Mouse (Mus musculus) MEL (cell line): ENCODE measurements around the gene Oard1. TPM values are rescaled to one million over a fixed set of nuclear protein-coding genes. Genes with fewer than 3 reads are reported as not detected.

ENCODE experiments used
- DNase-seq: peaks from one replicate; pipeline ENCODE4 v3.0.0; 2011; ENCODE audit warnings: low read depth, low spot score
- H3K27ac ChIP-seq: 2 replicates; pipeline ENCODE4 v1.5.1; 2012; ENCODE audit warnings: low read depth, mild to moderate bottlenecking, control low read depth, low read length, moderate library complexity; ENCODE audit not compliant: control insufficient read depth
- H3K27me3 ChIP-seq, 2 experiments: fragments of 150-350 bp in 1 of 2; sonication (generic) in 1 of 2; 2 replicates each; pipeline ENCODE4 v1.6.1; 2012; ENCODE audit warnings: low read length in 2 of 2, mild to moderate bottlenecking in 2 of 2, improper control_type of control experiment in 1 of 2, moderate library complexity in 1 of 2; ENCODE audit not compliant: insufficient read depth in 2 of 2, control insufficient read depth in 1 of 2
- H3K36me3 ChIP-seq, 2 experiments: 2 replicates each; pipeline ENCODE4 v1.6.1; 2012 to 2014; ENCODE audit warnings: low read length in 2 of 2, improper control_type of control experiment in 1 of 2, inconsistent platforms in 1 of 2, mild to moderate bottlenecking in 1 of 2; ENCODE audit not compliant: insufficient read depth in 2 of 2, control insufficient read depth in 1 of 2
- H3K4me1 ChIP-seq, 2 experiments: fragments of 150-350 bp in 1 of 2; sonication (generic) in 1 of 2; 2 replicates each; pipeline ENCODE4 v1.6.1; 2012; ENCODE audit warnings: low read length in 2 of 2, improper control_type of control experiment in 1 of 2, mild to moderate bottlenecking in 1 of 2; ENCODE audit not compliant: insufficient read depth in 2 of 2, control insufficient read depth in 1 of 2
- H3K4me3 ChIP-seq, 2 experiments: fragments of 150-350 bp in 1 of 2; sonication (generic) in 1 of 2; 2 replicates each; pipeline ENCODE4 v1.5.1; 2012; ENCODE audit warnings: low read depth in 2 of 2, low read length in 2 of 2, mild to moderate bottlenecking in 2 of 2, moderate library complexity in 2 of 2, control low read depth in 1 of 2, improper control_type of control experiment in 1 of 2; ENCODE audit not compliant: control insufficient read depth in 1 of 2, insufficient read depth in 1 of 2
- H3K79me2 ChIP-seq: 2 replicates; pipeline ENCODE4 v1.6.1; 2012; ENCODE audit warnings: mild to moderate bottlenecking, low read length, moderate library complexity; ENCODE audit not compliant: control insufficient read depth, poor library complexity, insufficient read depth
- H3K9ac ChIP-seq: 2 replicates; pipeline ENCODE4 v1.6.1; 2012; ENCODE audit warnings: low read depth, mild to moderate bottlenecking, control low read depth, low read length, moderate library complexity; ENCODE audit not compliant: control insufficient read depth, poor library complexity, severe bottlenecking
- H3K9me3 ChIP-seq: fragments of 150-350 bp; sonication (generic); replicated peaks from 2 replicates; pipeline ENCODE4 v1.6.1; 2012; ENCODE audit warnings: mild to moderate bottlenecking, low read length, improper control_type of control experiment, moderate library complexity; ENCODE audit not compliant: insufficient read depth
- BHLHE40 ChIP-seq: IDR thresholded peaks from 2 replicates; pipeline ENCODE4 v1.6.1; 2012; ENCODE audit warnings: low read depth, mild to moderate bottlenecking, inconsistent platforms, low read length, improper control_type of control experiment, borderline replicate concordance
- CHD1 ChIP-seq: IDR thresholded peaks from 2 replicates; pipeline ENCODE4 v1.6.1; 2012; ENCODE audit warnings: low read depth, mild to moderate bottlenecking, inconsistent platforms, low read length, improper control_type of control experiment
- CHD2 ChIP-seq: IDR thresholded peaks from 2 replicates; pipeline ENCODE4 v1.6.1; 2011; ENCODE audit warnings: low read length, improper control_type of control experiment
- CTCF ChIP-seq, 3 experiments: IDR thresholded peaks in 2 of 3; conservative IDR thresholded peaks in 1 of 3; 2 replicates each; pipeline ENCODE4 v1.5.1; 2011 to 2012; ENCODE audit warnings: low read length in 3 of 3, low read depth in 2 of 3, mild to moderate bottlenecking in 2 of 3, improper control_type of control experiment in 1 of 3, inconsistent platforms in 1 of 3, mixed read lengths in 1 of 3, moderate library complexity in 1 of 3; ENCODE audit not compliant: control insufficient read depth in 1 of 3, insufficient read depth in 1 of 3, poor library complexity in 1 of 3, severe bottlenecking in 1 of 3
- E2F4 ChIP-seq: IDR thresholded peaks from 2 replicates; pipeline ENCODE4 v1.6.1; 2011; ENCODE audit warnings: low read depth, low read length, improper control_type of control experiment, borderline replicate concordance
- EP300 ChIP-seq, 2 experiments: IDR thresholded peaks; 2 replicates each; pipeline ENCODE4 v1.6.1; 2011; ENCODE audit warnings: improper control_type of control experiment in 2 of 2, low read length in 2 of 2, low read depth in 1 of 2, mild to moderate bottlenecking in 1 of 2
- ETS1 ChIP-seq: IDR thresholded peaks from 2 replicates; pipeline ENCODE4 v1.6.1; 2012; ENCODE audit warnings: low read depth, mild to moderate bottlenecking, inconsistent platforms, low read length, improper control_type of control experiment, moderate library complexity
- GATA1 ChIP-seq: IDR thresholded peaks from 2 replicates; pipeline ENCODE4 v1.6.1; 2011; ENCODE audit warnings: low read depth, low read length, improper control_type of control experiment
- HCFC1 ChIP-seq: IDR thresholded peaks from 2 replicates; pipeline ENCODE4 v1.6.1; 2012; ENCODE audit warnings: low read depth, mild to moderate bottlenecking, inconsistent platforms, low read length, improper control_type of control experiment, moderate library complexity
- JUND ChIP-seq: IDR thresholded peaks from 2 replicates; pipeline ENCODE4 v1.6.1; 2011; ENCODE audit warnings: low read depth, mild to moderate bottlenecking, improper control_type of control experiment, low read length
- KAT2A ChIP-seq: conservative IDR thresholded peaks from 2 replicates; pipeline ENCODE4 v1.6.1; 2012; ENCODE audit warnings: low read depth, low read length, improper control_type of control experiment, inconsistent platforms
- MAFK ChIP-seq: IDR thresholded peaks from 2 replicates; pipeline ENCODE4 v1.6.1; 2011; ENCODE audit warnings: low read depth, mild to moderate bottlenecking, low read length, improper control_type of control experiment, borderline replicate concordance
- MAX ChIP-seq: IDR thresholded peaks from 2 replicates; pipeline ENCODE4 v1.6.1; 2011; ENCODE audit warnings: low read length, improper control_type of control experiment
- MAZ ChIP-seq: IDR thresholded peaks from 2 replicates; pipeline ENCODE4 v1.6.1; 2012; ENCODE audit warnings: low read depth, mild to moderate bottlenecking, inconsistent platforms, low read length, improper control_type of control experiment
- MEF2A ChIP-seq: IDR thresholded peaks from 2 replicates; pipeline ENCODE4 v1.6.1; 2014; ENCODE audit warnings: low read depth, mild to moderate bottlenecking, inconsistent platforms, low read length, improper control_type of control experiment; ENCODE audit not compliant: poor library complexity, insufficient replicate concordance, severe bottlenecking; ENCODE audit errors: extremely low read depth
- MXI1 ChIP-seq: IDR thresholded peaks from 2 replicates; pipeline ENCODE4 v1.6.1; 2011; ENCODE audit warnings: mild to moderate bottlenecking, low read depth, low read length, improper control_type of control experiment
- MYC ChIP-seq: IDR thresholded peaks from 2 replicates; pipeline ENCODE4 v1.6.1; 2011; ENCODE audit warnings: low read depth, mild to moderate bottlenecking, low read length, improper control_type of control experiment, moderate library complexity
- NELFE ChIP-seq: IDR thresholded peaks from 2 replicates; pipeline ENCODE4 v1.6.1; 2011; ENCODE audit warnings: low read depth, low read length, improper control_type of control experiment
- NRF1 ChIP-seq: IDR thresholded peaks from 2 replicates; pipeline ENCODE4 v1.6.1; 2014; ENCODE audit warnings: low read depth, mild to moderate bottlenecking, inconsistent platforms, low read length, improper control_type of control experiment, moderate library complexity; ENCODE audit not compliant: poor library complexity, insufficient read depth, severe bottlenecking
- POLR2A ChIP-seq, 2 experiments: IDR thresholded peaks; 2 replicates each; pipeline ENCODE4 v1.6.1; 2011 to 2012; ENCODE audit warnings: low read length in 2 of 2, mild to moderate bottlenecking in 2 of 2, control low read depth in 1 of 2, improper control_type of control experiment in 1 of 2, low read depth in 1 of 2, moderate library complexity in 1 of 2; ENCODE audit not compliant: control insufficient read depth in 1 of 2, insufficient read depth in 1 of 2, poor library complexity in 1 of 2
- POLR2AphosphoS2 ChIP-seq: IDR thresholded peaks from 2 replicates; pipeline ENCODE4 v1.6.1; 2011; ENCODE audit warnings: low read length, improper control_type of control experiment
- POLR2AphosphoS5 ChIP-seq: IDR thresholded peaks from 2 replicates; pipeline ENCODE4 v1.6.1; 2012; ENCODE audit warnings: low read depth, borderline replicate concordance, mild to moderate bottlenecking, inconsistent platforms, low read length, moderate library complexity, mixed read lengths
- RCOR1 ChIP-seq: IDR thresholded peaks from 2 replicates; pipeline ENCODE4 v1.6.1; 2012; ENCODE audit warnings: low read depth, mild to moderate bottlenecking, inconsistent platforms, low read length, improper control_type of control experiment
- SIN3A ChIP-seq: IDR thresholded peaks from 2 replicates; pipeline ENCODE4 v1.6.1; 2012; ENCODE audit warnings: low read length, improper control_type of control experiment, inconsistent platforms
- TAL1 ChIP-seq: IDR thresholded peaks from 2 replicates; pipeline ENCODE4 v1.6.1; 2012; ENCODE audit warnings: mild to moderate bottlenecking, inconsistent platforms, low read length, moderate library complexity, mixed read lengths
- TBP ChIP-seq: IDR thresholded peaks from 2 replicates; pipeline ENCODE4 v1.8.0; 2011; ENCODE audit warnings: low read depth, low read length, improper control_type of control experiment
- TCF12 ChIP-seq: IDR thresholded peaks from 2 replicates; pipeline ENCODE4 v1.6.1; 2014; ENCODE audit warnings: low read depth, mild to moderate bottlenecking, inconsistent platforms, low read length, improper control_type of control experiment, moderate library complexity
- UBTF ChIP-seq: IDR thresholded peaks from 2 replicates; pipeline ENCODE4 v1.6.1; 2012; ENCODE audit warnings: low read depth, mild to moderate bottlenecking, inconsistent platforms, low read length, improper control_type of control experiment, moderate library complexity, borderline replicate concordance; ENCODE audit not compliant: insufficient read depth
- USF1 ChIP-seq: IDR thresholded peaks from 2 replicates; pipeline ENCODE4 v1.6.1; 2014; ENCODE audit warnings: low read depth, mild to moderate bottlenecking, inconsistent platforms, low read length, improper control_type of control experiment, moderate library complexity
- USF2 ChIP-seq, 2 experiments: IDR thresholded peaks; 2 replicates each; pipeline ENCODE4 v1.6.1; 2011 to 2012; ENCODE audit warnings: improper control_type of control experiment in 2 of 2, low read length in 2 of 2, borderline replicate concordance in 1 of 2, inconsistent platforms in 1 of 2, low read depth in 1 of 2, mild to moderate bottlenecking in 1 of 2; ENCODE audit not compliant: insufficient read depth in 1 of 2
- ZC3H11A ChIP-seq: IDR thresholded peaks from 2 replicates; pipeline ENCODE4 v1.6.1; 2012; ENCODE audit warnings: low read depth, mild to moderate bottlenecking, inconsistent platforms, low read length, improper control_type of control experiment
- ZKSCAN1 ChIP-seq: IDR thresholded peaks from 2 replicates; pipeline ENCODE4 v1.6.1; 2012; ENCODE audit warnings: low read depth, mild to moderate bottlenecking, inconsistent platforms, low read length, improper control_type of control experiment, moderate library complexity
- ZMIZ1 ChIP-seq: IDR thresholded peaks from 2 replicates; pipeline ENCODE4 v1.6.1; 2012; ENCODE audit warnings: low read depth, mild to moderate bottlenecking, inconsistent platforms, low read length, improper control_type of control experiment, moderate library complexity
- ZNF384 ChIP-seq: IDR thresholded peaks from 2 replicates; pipeline ENCODE4 v1.6.1; 2012; ENCODE audit warnings: low read depth, mild to moderate bottlenecking, inconsistent platforms, low read length, improper control_type of control experiment
- polyA plus RNA-seq, 2 experiments: library from polyadenylated mRNA; stranded (reverse) in 1 of 2; unstranded in 1 of 2; fragments of >175 nt in 1 of 2; fragments of >200 nt in 1 of 2; gene quantifications; 2 replicates each; pipeline versions ENCODE4 v1.2.1 to v1.2.4; 2012; ENCODE audit warnings: low replicate concordance in 2 of 2, low read depth in 1 of 2; ENCODE audit not compliant: insufficient read length in 2 of 2, insufficient read depth in 1 of 2, missing spikeins in 1 of 2
- total RNA-seq: library from RNA; depleted of rRNA; stranded (reverse); fragments of 300-350 nt; gene quantifications from 2 replicates; pipeline ENCODE4 v1.2.3, GENCODE M21; 2012

The Oard1 gene
- total and polyA plus RNA-seq, 3 experiments = 21.2 to 24.4 TPM; not detected in 1

GRCm38 (mm10) chr17:48425823-48426612 lies 16.2 kb downstream of the Oard1 start:
- H3K36me3 ChIP-seq = peaks cover 0 to 4% of the 10 kb centered on the region in 2 experiments; a peak in 2 of 4 replicates
- H3K27ac ChIP-seq = peak overlapping the region; percentile 67
- no peaks in the 10 kb centered on the region for H3K79me2 ChIP-seq
- no peaks in the 10 kb centered on the region for H3K27me3 ChIP-seq
- peak overlapping the region in 1 of 2 experiments; percentile 32; a peak in 1 of 4 replicates for H3K4me3 ChIP-seq
- peak; percentile 92 for DNase-seq
- peaks cover 7 to 15% of the 10 kb centered on the region in 2 experiments for H3K4me1 ChIP-seq
- H3K9ac ChIP-seq = no peak overlapping the region
- no peaks in the 10 kb centered on the region for H3K9me3 ChIP-seq
- TF ChIP-seq TCF12 = peak; percentile 83
- no peak for TF ChIP-seq E2F4
- TF ChIP-seq TAL1 = peak; percentile 55
- TF ChIP-seq CHD2 = no peak
- no peak for TF ChIP-seq CHD1
- TF ChIP-seq USF2 (IDR thresholded peaks at IDR 0.05; ENCODE audit: borderline replicate concordance in 1 of 2, insufficient read depth in 1 of 2, low read depth in 1 of 2, low read length in 2 of 2) = no peak
- TF ChIP-seq MEF2A = no peak
- peak; percentile 81 for TF ChIP-seq BHLHE40
- TF ChIP-seq MYC = peak; percentile 77
- TF ChIP-seq RCOR1 = peak; percentile 97
- peak; percentile 31; the same call in 1 of the 2 replicates for TF ChIP-seq MAZ
- no peak for TF ChIP-seq POLR2A (IDR thresholded peaks at IDR 0.05; ENCODE audit: control insufficient read depth in 1 of 2, insufficient read depth in 1 of 2, low read depth in 1 of 2, low read length in 2 of 2, poor library complexity in 1 of 2)
- peak; percentile 78; the same call in 1 of the 2 replicates for TF ChIP-seq MXI1
- TF ChIP-seq UBTF = no peak
- no peak for TF ChIP-seq KAT2A
- peak; percentile 32; the same call in 1 of the 2 replicates for TF ChIP-seq MAFK
- TF ChIP-seq SIN3A = peak; percentile 77
- no peak for TF ChIP-seq ZC3H11A
- peak; percentile 89 for TF ChIP-seq GATA1
- TF ChIP-seq ZKSCAN1 = no peak
- TF ChIP-seq POLR2AphosphoS2 = no peak
- TF ChIP-seq ETS1 = peak; percentile 79
- TF ChIP-seq TBP = 0 out of 2 replicates have a peak, but pooled peaks have one; percentile 26
- TF ChIP-seq ZMIZ1 = peak; percentile 34; the same call in 1 of the 2 replicates
- TF ChIP-seq EP300 (IDR thresholded peaks at IDR 0.05; ENCODE audit: low read depth in 1 of 2, low read length in 2 of 2) = peak; percentile 87 to 90
- TF ChIP-seq ZNF384 = peak; percentile 51; the same call in 1 of the 2 replicates
- TF ChIP-seq CTCF (IDR thresholded peaks at IDR 0.05 in 2 of 3, conservative IDR thresholded peaks at IDR 0.05 in 1 of 3; ENCODE audit: control insufficient read depth in 1 of 3, insufficient read depth in 1 of 3, low read depth in 2 of 3, low read length in 3 of 3, poor library complexity in 1 of 3, severe bottlenecking in 1 of 3) = no peak
- peak; percentile 60; the same call in 1 of the 2 replicates for TF ChIP-seq MAX
- no peak for TF ChIP-seq HCFC1
- no peak for TF ChIP-seq POLR2AphosphoS5
- TF ChIP-seq USF1 = no peak
- no peak for TF ChIP-seq NRF1
- no peak for TF ChIP-seq JUND
- no peak for TF ChIP-seq NELFE
